Mouse (Mus musculus) erythroblast, embryonic 14.5 days (primary cell): ENCODE data around the gene Dffb.

Experiments used
- GATA1 ChIP-seq: IDR thresholded peaks from 2 replicates; pipeline ENCODE4 v1.6.1; 2012; ENCODE audit warnings: low read length, inconsistent platforms, mixed read lengths
- TAL1 ChIP-seq: IDR thresholded peaks from 3 replicates; pipeline ENCODE4 v1.6.1; 2012; ENCODE audit warnings: low read length, inconsistent platforms, mixed read lengths

GRCm38 (mm10) chr4:154011646-154012089, 36.7 kb upstream of the Dffb start, which contains the start of gene Lrrc47:
- TF ChIP-seq GATA1 (no peak), TAL1 (no peak)
